ENCODE assay signal across 9 mouse cellular contexts in the genomic region with DNA sequence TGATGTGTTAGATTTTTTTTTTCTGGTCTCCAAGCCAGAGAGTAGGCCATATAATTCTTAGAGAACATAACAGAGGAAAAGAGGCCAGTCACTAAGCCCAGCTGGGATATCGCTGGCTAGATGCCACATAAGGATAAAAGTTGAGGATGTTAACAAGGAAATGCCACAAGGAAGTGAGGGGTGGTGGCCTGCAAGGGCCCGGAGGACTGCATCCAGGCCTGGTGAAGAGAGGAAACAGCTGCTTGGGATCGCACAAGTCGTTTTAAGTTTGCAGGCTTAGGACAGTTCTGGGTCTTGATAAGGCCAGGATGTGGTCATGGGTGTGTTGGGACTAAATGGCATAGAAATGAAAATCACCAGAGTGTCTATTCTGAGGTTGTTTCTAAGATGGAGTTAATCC.
DNase-seq lines count a peak whose midpoint lies in the region; ATAC-seq and TF ChIP-seq lines count a peak whose summit lies in the region.
"Had no signal": no experiment of that assay in that cellular context is flagged by ENCODE, and none has a peak within 500 bp of the region (broad histone marks: within the 10 kb centered on the region; RNA-seq: fewer than 3 reads in every experiment).

No protein-coding gene starts in this region.

- H3K9me3 ChIP-seq in liver, postnatal 0 days (ENCODE audit: low read length): no peaks in the 10 kb centered on the region
- H3K9me3 ChIP-seq in liver, embryonic 12.5 days (replicated peaks): no peaks in the 10 kb centered on the region
- H3K9me3 ChIP-seq in heart, embryonic 13.5 days: no peaks in the 10 kb centered on the region
- H3K9me3 ChIP-seq in limb, embryonic 13.5 days: no peaks in the 10 kb centered on the region
- H3K9me3 ChIP-seq: G1E had no signal

- ATAC-seq in liver, postnatal 0 days: no peak
- no peak for ATAC-seq in liver, embryonic 12.5 days
- ATAC-seq in heart, embryonic 13.5 days (ENCODE audit: extremely low read depth, insufficient number of reproducible peaks, low FRiP score, low TSS enrichment): no peak
- ATAC-seq in limb, embryonic 13.5 days (ENCODE audit: low FRiP score, low read depth): no peak

- no peak overlapping the region for H3K27ac ChIP-seq in liver, postnatal 0 days (ENCODE audit: low read depth)
- no peak overlapping the region for H3K27ac ChIP-seq in liver, embryonic 12.5 days
- peak overlapping the region; percentile 62; the same call in 1 of the 2 replicates for H3K27ac ChIP-seq in heart, embryonic 13.5 days (replicated peaks)
- peak overlapping the region; percentile 39; the same call in 1 of the 2 replicates for H3K27ac ChIP-seq in limb, embryonic 13.5 days

- H3K27me3 ChIP-seq in liver, postnatal 0 days (ENCODE audit: insufficient read depth, low read length): no peaks in the 10 kb centered on the region
- H3K27me3 ChIP-seq in liver, embryonic 12.5 days (replicated peaks): no peaks in the 10 kb centered on the region
- no peaks in the 10 kb centered on the region for H3K27me3 ChIP-seq in heart, embryonic 13.5 days (replicated peaks)
- H3K27me3 ChIP-seq in limb, embryonic 13.5 days: no peaks in the 10 kb centered on the region

- H3K4me3 ChIP-seq in liver, postnatal 0 days (ENCODE audit: low read depth, low read length): no peak overlapping the region
- H3K4me3 ChIP-seq in liver, embryonic 12.5 days: no peak overlapping the region
- no peak overlapping the region for H3K4me3 ChIP-seq in heart, embryonic 13.5 days
- no peak overlapping the region for H3K4me3 ChIP-seq in limb, embryonic 13.5 days

- TF ChIP-seq CTCF in liver, postnatal 0 days (IDR thresholded peaks at IDR 0.05; ENCODE audit: low read depth): no peak

- no peak overlapping the region for H3K9ac ChIP-seq in liver, postnatal 0 days (replicated peaks)
- no peak overlapping the region for H3K9ac ChIP-seq in liver, embryonic 12.5 days
- no peak overlapping the region for H3K9ac ChIP-seq in heart, embryonic 13.5 days
- H3K9ac ChIP-seq in limb, embryonic 13.5 days: no peak overlapping the region

- 34% methylated on average over 4 of the region's 4 CpGs for WGBS in liver, postnatal 0 days (ENCODE audit: insufficient replicate concordance)
- 20% methylated on average over 4 of the region's 4 CpGs for WGBS in liver, embryonic 12.5 days (ENCODE audit: insufficient replicate concordance)
- WGBS in heart, embryonic 13.5 days: 31% methylated on average over 4 of the region's 4 CpGs
- WGBS in limb, embryonic 13.5 days: 41% methylated on average over 4 of the region's 4 CpGs

- no peak overlapping the region for H3K4me2 ChIP-seq in liver, postnatal 0 days (ENCODE audit: low read depth, low read length)
- H3K4me2 ChIP-seq in liver, embryonic 12.5 days: no peak overlapping the region
- no peak overlapping the region for H3K4me2 ChIP-seq in heart, embryonic 13.5 days
- 0 out of 2 replicates have a peak overlapping the region, but pooled peaks have one; percentile 23 for H3K4me2 ChIP-seq in limb, embryonic 13.5 days (replicated peaks)

- H3K36me3 ChIP-seq in liver, postnatal 0 days (replicated peaks; ENCODE audit: insufficient read depth, low read length): no peaks in the 10 kb centered on the region
- H3K36me3 ChIP-seq in liver, embryonic 12.5 days: no peaks in the 10 kb centered on the region
- no peaks in the 10 kb centered on the region for H3K36me3 ChIP-seq in heart, embryonic 13.5 days
- no peaks in the 10 kb centered on the region for H3K36me3 ChIP-seq in limb, embryonic 13.5 days
- H3K36me3 ChIP-seq: G1E had no signal

- H3K4me1 ChIP-seq in liver, postnatal 0 days (ENCODE audit: insufficient read depth): no peaks in the 10 kb centered on the region
- no peaks in the 10 kb centered on the region for H3K4me1 ChIP-seq in liver, embryonic 12.5 days
- H3K4me1 ChIP-seq in heart, embryonic 13.5 days: peaks cover 27% of the 10 kb centered on the region
- peaks cover 49% of the 10 kb centered on the region for H3K4me1 ChIP-seq in limb, embryonic 13.5 days

- TF ChIP-seq EP300 in liver, postnatal 0 days (IDR thresholded peaks at IDR 0.05; ENCODE audit: low read depth): peak; percentile 28; the same call in 1 of the 2 replicates

- DNase-seq in liver, postnatal 0 days: peak; percentile 19
- DNase-seq in skeletal muscle tissue, adult 2 months (ENCODE audit: low read depth, low spot score): peak; percentile 7
- no peak for DNase-seq in spleen, postnatal 14 days (ENCODE audit: low spot score in 2 of 2)
- DNase-seq in cerebellum, postnatal 36 days: no peak
- DNase-seq in ovary, adult 18-20 months (ENCODE audit: low spot score): no peak

Comparison
In these comparisons a context has a peak if more than half of its experiments do, and no peak if none do; other contexts are left out.
1. DNase-seq: peak in liver, postnatal 0 days (single experiment) and skeletal muscle tissue, adult 2 months (single experiment); none in spleen, postnatal 14 days (0 of 2), cerebellum, postnatal 36 days (0 of 2) and ovary, adult 18-20 months (single experiment).
2. H3K27ac ChIP-seq: peak in heart, embryonic 13.5 days (single experiment) and limb, embryonic 13.5 days (single experiment); none in liver, postnatal 0 days (single experiment) and liver, embryonic 12.5 days (single experiment).